Mouse (Mus musculus) retina, postnatal 1 day (tissue): Measurements from ENCODE around the gene Tubb2a.
"Not testable (repeated sequence)": the region's sequence is repeated elsewhere in the genome, so short reads cannot be mapped to it uniquely, and the experiment has no call there.

Source experiments
- DNase-seq: peaks from one replicate; pipeline ENCODE4 v3.0.0-alpha.2; 2012

Tubb2a gene

GRCm38 (mm10) chr13:34088871-34089288 lies 11.1 kb upstream of the Tubb2a start:
- peak; percentile 46 for DNase-seq

DNA sequence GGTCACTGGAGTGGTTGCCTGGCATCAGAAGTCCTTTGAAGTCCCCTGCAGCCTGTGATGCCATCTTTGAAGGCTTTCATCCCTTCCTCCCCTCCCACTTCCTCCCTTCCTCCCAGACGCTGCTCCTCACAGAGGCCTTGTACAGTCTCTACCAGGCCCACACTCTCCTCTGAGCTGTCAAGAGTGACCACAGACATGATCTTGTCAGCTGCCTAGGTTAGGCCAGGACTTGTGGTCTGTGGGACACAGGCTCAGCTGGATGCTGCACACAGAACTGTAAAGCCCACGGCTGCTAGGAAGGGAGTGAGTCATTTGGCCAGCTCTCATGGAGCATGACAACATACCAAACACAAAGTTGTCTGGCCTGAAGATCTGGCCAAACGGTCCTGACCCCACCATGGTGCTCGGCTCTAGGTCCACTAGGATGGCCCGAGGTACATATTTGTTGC lies 10.4 kb upstream of the Tubb2a start:
- not testable (repeated sequence) for DNase-seq

DNA sequence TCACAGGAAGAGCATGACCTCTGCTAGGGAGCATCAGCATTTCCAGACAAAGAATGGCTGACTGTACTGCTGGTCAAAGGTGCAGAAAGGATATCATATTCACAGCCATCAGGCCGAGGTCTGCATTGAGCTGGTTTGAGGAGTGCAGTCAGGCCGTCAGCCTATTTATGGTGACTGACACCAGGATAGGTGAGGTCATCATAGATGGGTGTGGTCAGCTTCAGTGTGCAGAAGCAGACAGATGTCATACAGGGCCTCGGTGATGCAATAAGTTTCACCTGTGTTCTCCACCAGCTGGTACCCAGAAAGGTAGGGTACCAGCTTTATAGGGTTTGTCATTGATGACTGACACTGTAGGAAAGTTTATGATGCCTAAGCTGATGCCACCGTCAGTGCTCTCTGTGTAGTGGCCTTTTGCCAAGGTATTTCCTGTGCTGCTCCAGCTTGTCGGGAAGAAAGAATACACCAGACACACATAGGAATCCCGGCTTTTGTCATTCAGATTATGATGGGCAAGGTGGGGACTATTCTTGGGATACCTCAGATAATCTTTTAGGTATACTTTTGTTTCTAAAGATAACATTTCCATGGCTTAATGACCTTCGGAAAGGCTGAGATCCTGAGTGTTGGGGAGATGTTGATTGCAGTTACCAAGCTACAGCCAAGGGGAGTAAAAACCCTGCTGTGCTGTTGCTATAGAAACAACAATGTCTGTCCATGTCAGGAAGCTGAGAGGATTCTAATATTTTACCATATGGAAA lies 9.4 kb upstream of the Tubb2a start:
- no peak for DNase-seq

DNA sequence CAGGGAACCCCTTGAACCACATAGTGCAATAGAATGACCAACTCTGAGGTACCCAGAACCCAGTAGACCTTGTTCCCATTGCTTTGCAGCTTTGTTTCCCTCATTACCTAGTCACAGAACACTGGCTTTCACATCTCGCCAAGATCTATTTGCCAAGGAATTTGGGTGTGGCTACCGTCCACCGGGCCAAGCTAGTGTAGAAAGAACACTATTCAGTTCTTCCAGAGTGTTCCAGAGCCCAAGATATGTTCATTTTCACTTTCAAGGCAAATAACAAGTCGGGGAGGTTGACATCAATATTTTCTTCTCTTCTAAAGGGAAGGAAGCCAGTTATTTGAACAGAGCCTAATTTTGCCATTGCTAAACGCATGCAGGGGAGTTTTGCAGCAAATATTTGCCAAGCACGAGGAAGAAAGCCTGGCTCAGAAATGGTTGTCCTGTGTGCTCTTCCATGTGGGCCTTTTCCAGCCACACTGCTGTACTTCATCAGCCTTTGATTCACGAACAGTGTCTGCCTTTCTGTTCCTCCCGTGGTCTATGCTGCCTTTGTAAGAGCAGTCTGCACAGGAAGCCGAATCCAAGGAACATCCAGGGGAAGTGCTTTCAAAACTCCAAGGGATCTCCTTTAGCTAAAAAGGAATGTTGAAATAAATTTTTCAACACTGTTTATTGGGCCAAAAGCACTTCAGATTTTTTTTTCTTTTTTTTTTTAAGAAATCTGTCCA lies 6.4 kb upstream of the Tubb2a start:
- no peak for DNase-seq

- DNase-seq: no peak
Measured at GRCm38 (mm10) chr13:34081926-34082325, 4.1 kb upstream of the Tubb2a start.

GRCm38 (mm10) chr13:34079801-34080200 lies 2.0 kb upstream of the Tubb2a start:
- no peak for DNase-seq

- no peak for DNase-seq
Measured at GRCm38 (mm10) chr13:34078500-34079280, 883 bp upstream of the Tubb2a start.

DNA sequence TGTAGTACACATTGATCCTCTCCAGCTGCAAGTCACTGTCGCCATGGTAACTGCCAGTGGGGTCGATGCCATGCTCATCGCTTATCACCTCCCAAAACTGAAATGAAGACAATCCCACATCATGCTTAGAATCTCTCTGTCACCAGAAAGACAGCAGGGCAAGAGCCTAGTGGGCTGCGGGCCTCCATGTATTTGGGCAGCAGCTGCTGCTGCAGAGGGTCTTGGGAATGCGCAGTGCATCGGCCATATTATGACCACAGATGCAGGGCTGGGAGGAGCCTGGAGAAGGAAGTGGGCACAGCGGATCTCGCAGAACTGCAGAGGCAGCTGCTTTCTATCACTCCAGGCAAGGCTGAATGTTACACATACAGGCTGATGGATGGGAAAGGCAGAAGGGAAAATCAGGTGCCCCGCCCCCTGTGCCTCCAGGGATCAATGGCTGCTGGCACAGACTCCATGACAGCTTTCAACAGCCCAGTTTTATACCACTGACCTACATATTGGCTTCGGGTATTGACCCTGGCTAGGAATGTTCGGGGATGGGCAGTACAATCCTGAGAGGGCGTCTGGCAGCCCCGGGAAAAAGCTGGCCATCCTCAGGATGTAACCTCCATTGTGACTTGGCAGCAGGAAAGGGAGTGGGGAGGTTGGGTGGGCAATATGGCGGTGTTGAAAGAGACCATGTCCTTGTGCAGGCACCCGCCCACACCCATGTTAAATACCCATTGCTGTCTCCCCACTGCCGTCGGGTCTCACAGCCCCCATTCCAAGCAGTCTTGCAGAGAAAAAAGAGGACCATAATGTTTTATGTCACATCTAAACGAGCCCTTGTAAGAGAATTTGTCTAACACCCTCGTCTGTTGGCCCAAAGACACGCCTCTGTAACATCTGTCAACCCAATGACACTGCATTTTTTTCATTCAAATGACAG lies 981 bp downstream of the Tubb2a start:
- DNase-seq: peak; percentile 72

DNA sequence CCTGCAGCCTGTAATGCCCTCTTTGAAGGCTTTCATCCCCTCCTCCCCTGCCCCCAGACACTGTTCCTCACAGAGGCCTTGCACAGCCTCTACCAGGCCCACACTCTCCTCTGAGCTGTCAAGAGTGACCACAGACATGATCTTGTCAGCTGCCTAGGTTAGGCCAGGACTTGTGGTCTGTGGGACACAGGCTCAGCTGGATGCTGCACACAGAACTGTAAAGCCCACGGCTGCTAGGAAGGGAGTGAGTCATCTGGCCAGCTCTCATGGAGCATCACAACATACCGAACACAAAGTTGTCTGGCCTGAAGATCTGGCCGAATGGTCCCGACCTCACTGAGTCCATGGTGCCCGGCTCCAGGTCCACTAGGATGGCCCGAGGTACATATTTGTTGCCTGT lies 1.9 kb downstream of the Tubb2a start:
- not testable (repeated sequence) for DNase-seq

DNA sequence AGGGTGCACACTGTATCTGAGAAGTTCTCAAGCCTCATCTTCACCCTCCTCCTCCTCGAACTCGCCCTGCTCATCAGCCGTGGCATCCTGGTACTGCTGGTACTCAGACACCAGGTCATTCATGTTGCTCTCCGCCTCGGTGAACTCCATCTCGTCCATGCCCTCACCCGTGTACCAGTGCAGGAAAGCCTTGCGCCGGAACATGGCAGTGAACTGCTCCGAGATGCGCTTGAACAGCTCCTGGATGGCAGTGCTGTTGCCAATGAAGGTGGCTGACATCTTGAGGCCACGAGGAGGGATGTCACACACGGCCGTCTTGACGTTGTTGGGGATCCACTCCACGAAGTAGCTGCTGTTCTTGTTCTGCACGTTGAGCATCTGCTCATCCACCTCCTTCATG lies 3.4 kb downstream of the Tubb2a start:
- DNase-seq: not testable (repeated sequence)

- DNase-seq: no peak
Measured at GRCm38 (mm10) chr13:34072847-34073246, 5.0 kb downstream of the Tubb2a start.

DNA sequence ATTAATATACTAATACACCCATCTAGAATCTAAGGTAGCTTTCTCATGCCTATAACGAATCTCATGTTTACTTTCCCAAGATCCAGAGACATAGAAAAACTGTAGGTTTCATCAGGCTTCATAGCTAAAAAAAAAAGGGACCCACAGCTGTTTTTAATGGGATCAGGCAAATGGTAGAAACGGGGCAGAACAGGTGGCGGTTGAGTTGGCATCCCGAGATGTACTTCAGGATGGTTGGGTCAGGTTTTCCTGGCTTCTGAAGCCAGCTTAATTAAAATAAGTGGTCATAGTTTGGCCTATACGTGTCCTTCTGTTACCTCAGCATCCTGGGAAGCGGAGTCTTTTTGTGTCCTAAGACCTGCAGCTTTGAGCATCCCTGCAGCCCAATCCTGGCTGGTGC lies 6.0 kb downstream of the Tubb2a start:
- no peak for DNase-seq

- DNase-seq: no peak
Measured at GRCm38 (mm10) chr13:34070296-34070695, 7.5 kb downstream of the Tubb2a start.

GRCm38 (mm10) chr13:34066351-34066750 lies 11.5 kb downstream of the Tubb2a start:
- no peak for DNase-seq

DNA sequence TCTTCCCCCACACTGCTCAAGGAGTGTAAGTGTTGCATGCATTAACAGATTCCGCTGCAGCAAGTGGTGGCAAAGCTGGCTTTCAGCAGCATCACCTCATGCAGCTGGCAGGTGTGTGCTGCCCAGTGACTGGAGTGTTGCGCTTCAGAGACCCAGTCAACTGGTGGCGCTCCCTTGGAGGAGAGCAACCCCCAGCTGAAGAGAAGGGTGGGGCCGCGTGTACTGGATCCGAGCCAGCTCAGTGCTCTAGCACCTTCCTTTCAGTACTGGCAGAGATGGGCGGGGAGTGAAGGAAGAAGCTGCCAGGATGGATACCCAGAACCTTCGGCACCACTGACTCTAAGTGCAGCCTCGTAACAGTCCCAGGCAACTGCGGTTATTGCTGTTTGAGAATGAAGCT lies 15.3 kb downstream of the Tubb2a start:
- no peak for DNase-seq

- DNase-seq: no peak
Measured at GRCm38 (mm10) chr13:34060061-34060460, 17.7 kb downstream of the Tubb2a start.

DNA sequence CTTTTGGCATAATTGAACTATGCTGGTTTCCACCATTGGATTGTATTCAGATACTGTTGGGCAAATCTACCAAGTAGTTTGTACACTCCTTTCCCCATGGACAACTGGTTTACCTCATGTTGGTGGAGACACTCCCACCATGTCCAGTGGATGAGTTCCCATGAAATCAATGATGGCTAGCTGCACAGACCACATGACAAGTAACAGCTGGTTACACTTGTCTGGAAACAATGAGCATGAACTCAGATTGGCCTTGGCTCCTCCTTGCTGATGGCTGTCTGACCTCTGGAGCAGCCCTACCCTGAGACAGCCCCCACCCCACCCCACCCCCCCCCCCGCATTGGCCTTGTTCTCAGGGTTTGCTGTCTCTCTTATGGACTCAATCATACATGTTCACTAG lies 20.6 kb downstream of the Tubb2a start:
- DNase-seq: no peak

DNA sequence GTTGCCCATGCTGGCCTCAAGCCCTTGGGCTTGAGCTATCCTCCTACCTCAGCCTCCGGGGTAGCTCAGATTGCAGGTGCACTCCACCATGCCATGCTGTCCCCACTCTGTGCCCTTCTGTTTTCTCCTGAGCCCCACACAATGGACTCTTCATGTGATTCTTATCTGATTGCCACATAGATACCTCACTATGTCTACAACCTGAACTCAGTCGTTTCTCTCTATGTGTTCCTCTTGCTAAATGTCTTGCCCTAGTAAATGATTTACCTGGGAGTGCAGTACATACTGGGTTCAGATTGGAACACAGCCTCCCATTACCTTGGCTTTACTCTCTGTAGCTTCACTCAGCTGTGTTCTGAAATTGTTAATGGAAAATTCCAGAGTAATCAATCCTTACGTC lies 22.8 kb downstream of the Tubb2a start:
- no peak for DNase-seq

GRCm38 (mm10) chr13:34054391-34054790 lies 23.4 kb downstream of the Tubb2a start:
- no peak for DNase-seq

- no peak for DNase-seq
Measured at GRCm38 (mm10) chr13:34053673-34054282, 24.0 kb downstream of the Tubb2a start.

DNA sequence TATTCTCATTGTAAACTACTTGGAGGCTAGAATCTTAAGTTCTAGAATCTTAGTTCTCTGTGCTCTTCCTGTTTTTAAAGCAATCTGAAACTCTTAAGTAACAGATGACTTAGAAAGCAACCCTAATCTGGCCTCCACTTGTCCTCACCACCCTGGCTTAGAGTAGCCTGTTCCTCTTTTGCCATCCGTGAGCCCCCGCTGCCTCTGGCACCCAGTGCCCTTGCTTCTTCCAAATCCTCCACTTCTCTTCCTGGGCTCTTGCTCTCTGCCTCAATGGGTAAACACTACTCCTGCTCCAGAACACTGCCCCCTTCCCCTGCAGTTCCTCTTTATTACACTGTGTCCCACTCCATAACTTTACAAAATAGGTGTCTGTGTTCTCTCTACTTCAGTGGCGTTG lies 26.1 kb downstream of the Tubb2a start:
- DNase-seq: no peak

DNA sequence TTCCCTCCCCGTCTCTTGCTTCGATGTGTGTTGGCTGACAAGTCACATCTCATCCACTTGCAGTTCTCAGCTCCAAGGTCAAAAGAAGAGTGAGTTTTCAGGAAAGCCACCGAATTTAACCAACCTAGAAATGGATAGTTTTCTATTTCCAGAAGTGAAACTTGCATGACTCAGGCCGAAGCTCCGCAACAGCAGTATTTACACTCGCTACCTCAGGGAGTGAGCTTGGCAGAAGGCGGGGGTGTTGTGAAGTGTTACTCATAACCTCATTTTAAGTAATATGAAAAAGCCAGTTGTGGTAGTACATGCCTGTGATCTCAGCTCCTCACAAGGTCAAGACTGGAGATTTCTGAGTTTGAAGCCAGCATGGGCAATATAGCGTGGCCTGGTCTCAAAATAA lies 27.3 kb downstream of the Tubb2a start:
- no peak for DNase-seq
